Mouse (Mus musculus) cerebellum, adult 2 months (tissue): ENCODE data around the gene Rab5b. TPM values are rescaled to one million over a fixed set of nuclear protein-coding genes. Genes with fewer than 3 reads are reported as not detected.

Experiments
- DNase-seq, 2 experiments: peaks; one replicate each; pipeline ENCODE4 v3.0.0; 2021
- H3K27ac ChIP-seq: fragments of 200-500 bp; 2 replicates; pipeline ENCODE4 v1.5.1; 2012; ENCODE audit warnings: low read length, control low read depth, inconsistent platforms; ENCODE audit not compliant: insufficient read depth
- H3K27me3 ChIP-seq: fragments of 200-500 bp; 2 replicates; pipeline ENCODE4 v1.6.1; 2012; ENCODE audit warnings: inconsistent platforms, mild to moderate bottlenecking, low read length, moderate library complexity; ENCODE audit not compliant: control insufficient read depth, insufficient read depth
- H3K4me1 ChIP-seq: fragments of 200-500 bp; 2 replicates; pipeline ENCODE4 v1.6.1; 2011; ENCODE audit warnings: low read length; ENCODE audit not compliant: control insufficient read depth, insufficient read depth
- H3K4me3 ChIP-seq: fragments of 200-500 bp; replicated peaks from 2 replicates; pipeline ENCODE3; 2011; ENCODE audit warnings: mild to moderate bottlenecking, low read depth, low read length, control low read depth; ENCODE audit not compliant: insufficient read depth
- CTCF ChIP-seq: fragments of 200-500 bp; IDR thresholded peaks from 2 replicates; pipeline ENCODE4 v1.5.1; 2011; ENCODE audit warnings: low read depth, mild to moderate bottlenecking, control low read depth, low read length, moderate library complexity, borderline replicate concordance; ENCODE audit not compliant: insufficient read depth
- POLR2A ChIP-seq: fragments of 200-500 bp; IDR thresholded peaks from 2 replicates; pipeline ENCODE4 v1.6.1; 2011; ENCODE audit warnings: low read length, control low read depth, borderline replicate concordance; ENCODE audit not compliant: insufficient read depth
- WGBS: fragments of 180-500 bp; shearing (Covaris S2); methylation state at CpG from one replicate; pipeline ENCODE4 v1.1.7; 2018; 5-methylcytosine and 5-hydroxymethylcytosine counted together
- polyA plus RNA-seq: library from polyadenylated mRNA; depleted of rRNA; stranded (reverse); fragments of >200 nt; gene quantifications from 2 replicates; pipeline ENCODE4 v1.2.3, GENCODE M21; 2012

Gene Rab5b
- polyA plus RNA-seq, 1 experiment = 133 TPM

- Histone ChIP-seq H3K27me3 (no peaks in the 10 kb centered on the region), H3K4me1 (no peaks in the 10 kb centered on the region; the same call in 1 of the 2 replicates), H3K27ac (peak overlapping the region; percentile 68), H3K4me3 (peak overlapping the region; percentile 72)
- under 1% methylated on average over 9 of the region's 9 CpGs for WGBS
- TF ChIP-seq CTCF (peak; percentile 42; the same call in 1 of the 2 replicates), POLR2A (no peak)
- DNase-seq = peak in 1 of 2 experiments; percentile 42
These were observed 21.5 kb downstream of the Rab5b start for GRCm38 (mm10) chr10:128674469-128675008.

- DNase-seq = peak; percentile 84 to 88
- H3K27me3 ChIP-seq = no peaks in the 10 kb centered on the region
- TF ChIP-seq CTCF (no peak), POLR2A (peak; percentile 64; the same call in 1 of the 2 replicates)
- H3K4me3 ChIP-seq = peak within 1 kb of the TSS; percentile 72
- WGBS = under 1% methylated on average over 52 of the region's 60 CpGs
- peaks cover 2% of the 10 kb centered on the region; the same call in 1 of the 2 replicates for H3K4me1 ChIP-seq
- H3K27ac ChIP-seq = peak within 1 kb of the TSS; percentile 68
These were observed 22.1 kb downstream of the Rab5b start, which contains the start of gene Suox for GRCm38 (mm10) chr10:128673763-128674468. Suox (minus strand) TSS chr10:128674073.

- TF ChIP-seq POLR2A (no peak), CTCF (no peak)
- 94% methylated on average over 9 of the region's 9 CpGs for WGBS
These were observed 24.9 kb downstream of the Rab5b start for GRCm38 (mm10) chr10:128671148-128671547.

GRCm38 (mm10) chr10:128668790-128669672 is 27.0 kb downstream of the Rab5b start:
- TF ChIP-seq POLR2A (peak; percentile 67; the same call in 1 of the 2 replicates), CTCF (no peak)
- H3K4me3 ChIP-seq = peak overlapping the region; percentile 98
- no peaks in the 10 kb centered on the region for H3K27me3 ChIP-seq
- peak overlapping the region; percentile 96 for H3K27ac ChIP-seq
- H3K4me1 ChIP-seq = peaks cover 2% of the 10 kb centered on the region; the same call in 1 of the 2 replicates
- WGBS = 1% methylated on average over 42 of the region's 42 CpGs
- peak; percentile 83 to 90 for DNase-seq

More at GRCm38 (mm10) chr10:128671148-128671547, 24.9 kb downstream of the Rab5b start:
- Histone ChIP-seq H3K4me1 (peaks cover 2% of the 10 kb centered on the region; the same call in 1 of the 2 replicates), H3K4me3 (no peak overlapping the region), H3K27ac (no peak overlapping the region), H3K27me3 (no peaks in the 10 kb centered on the region)
- no peak for DNase-seq

GRCm38 (mm10) chr10:128665806-128666205 is 30.3 kb downstream of the Rab5b start:
- no peaks in the 10 kb centered on the region for H3K27me3 ChIP-seq
- H3K27ac ChIP-seq = no peak overlapping the region
- H3K4me1 ChIP-seq = peaks cover 2% of the 10 kb centered on the region; the same call in 1 of the 2 replicates
- no peak for DNase-seq
- no peak for TF ChIP-seq CTCF
- TF ChIP-seq POLR2A = no peak
- WGBS = 98% methylated on average over 2 of the region's 2 CpGs
- no peak overlapping the region for H3K4me3 ChIP-seq

- H3K4me1 ChIP-seq = peaks cover 2% of the 10 kb centered on the region; the same call in 1 of the 2 replicates
- TF ChIP-seq CTCF = no peak
- TF ChIP-seq POLR2A = no peak
- no peaks in the 10 kb centered on the region for H3K27me3 ChIP-seq
- no peak overlapping the region for H3K4me3 ChIP-seq
- 87% methylated on average over 3 of the region's 3 CpGs for WGBS
- no peak overlapping the region for H3K27ac ChIP-seq
- DNase-seq = no peak
These were observed 30.8 kb downstream of the Rab5b start for GRCm38 (mm10) chr10:128665307-128665706.

- Histone ChIP-seq H3K4me1 (peaks cover 2% of the 10 kb centered on the region; the same call in 1 of the 2 replicates), H3K27me3 (no peaks in the 10 kb centered on the region), H3K27ac (no peak overlapping the region), H3K4me3 (no peak overlapping the region)
- 75% methylated on average over 3 of the region's 3 CpGs for WGBS
- no peak for DNase-seq
- no peak for TF ChIP-seq POLR2A
- no peak for TF ChIP-seq CTCF
These were observed 31.3 kb downstream of the Rab5b start for GRCm38 (mm10) chr10:128664808-128665207.
